Mouse (Mus musculus) erythroblast, embryonic 14.5 days (primary cell): ENCODE data around the gene P2ry14.

Experiments used
- GATA1 ChIP-seq: IDR thresholded peaks from 2 replicates; pipeline ENCODE4 v1.6.1; 2012; ENCODE audit warnings: low read length, inconsistent platforms, mixed read lengths
- TAL1 ChIP-seq: IDR thresholded peaks from 3 replicates; pipeline ENCODE4 v1.6.1; 2012; ENCODE audit warnings: low read length, inconsistent platforms, mixed read lengths

- TF ChIP-seq GATA1: no peak
- no peak for TF ChIP-seq TAL1
Observed at GRCm38 (mm10) chr3:59150624-59151023, 2.8 kb downstream of the P2ry14 start.
